Mouse (Mus musculus): ENCODE results near the gene Frmd6. TPM values are rescaled to one million over a fixed set of nuclear protein-coding genes. Genes with fewer than 3 reads are reported as not detected.
A peak's percentile ranks its signal among the peaks of the same experiment; 100 is the strongest.

The Frmd6 gene
- polyA plus RNA-seq (2016; fragmentation: Nextera tagmentation; extraction: Ambion mirVana) = 28.2 and 33.3 TPM in 2 replicates

DNA sequence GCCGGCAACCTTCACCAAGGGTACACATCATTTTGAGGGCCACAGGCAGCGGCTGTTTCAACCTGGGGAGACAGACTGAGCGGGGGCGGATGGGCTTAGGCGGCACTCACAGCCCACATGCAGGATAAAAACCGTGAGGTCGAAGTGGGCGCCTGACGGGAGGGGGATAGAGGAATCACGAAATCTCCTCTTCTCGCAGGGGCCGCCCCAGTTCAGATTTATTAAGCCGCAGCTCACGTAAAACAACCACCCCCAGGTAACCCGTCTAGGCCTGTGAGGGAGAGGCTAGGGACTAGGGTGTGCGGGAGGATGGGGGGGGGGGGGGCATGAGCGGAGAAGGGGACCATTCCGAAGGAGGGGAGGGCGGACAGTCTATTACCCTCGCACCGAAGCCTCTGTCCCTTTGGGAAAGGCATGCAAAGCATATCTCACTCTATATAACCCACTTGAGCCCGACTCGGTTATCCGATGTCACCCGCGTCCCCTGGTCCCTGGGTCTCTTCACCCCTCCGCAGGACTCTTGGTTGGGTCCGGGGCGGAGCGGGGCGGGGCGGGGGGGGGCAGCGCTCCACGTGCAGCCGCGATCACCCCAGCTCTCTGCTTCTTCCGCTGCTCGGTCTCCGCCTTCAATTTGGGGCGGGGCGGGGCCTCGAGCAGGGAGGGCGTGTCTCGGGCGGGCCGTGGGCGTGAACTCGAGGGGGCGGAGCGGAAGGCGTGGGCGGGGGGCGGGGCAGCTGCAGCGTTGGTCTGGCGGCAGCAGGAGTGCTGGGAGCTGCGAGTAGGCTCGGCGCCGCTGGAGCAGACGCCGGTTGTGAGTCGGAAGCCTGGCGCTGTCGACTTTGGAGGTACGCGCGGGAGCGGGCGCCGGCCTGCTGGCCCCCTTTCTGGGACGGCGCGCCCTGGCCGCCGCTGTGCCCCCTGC, at the start of gene Frmd6:
Frmd6 (plus strand) TSS at position 786 of the 922 bp plus-strand sequence.
- H3K9ac ChIP-seq = peak within 1 kb of the TSS; percentile 82
- no peaks in the 10 kb centered on the region for H3K36me3 ChIP-seq
- H3K27me3 ChIP-seq = no peaks in the 10 kb centered on the region
- H3K4me3 ChIP-seq = peak within 1 kb of the TSS; percentile 77
- peak within 1 kb of the TSS; percentile 92 for H3K27ac ChIP-seq
- 0% methylated on average over 51 of the region's 75 CpGs for WGBS
- H3K4me2 ChIP-seq (replicated peaks) = peak within 1 kb of the TSS; percentile 80
- H3K9me3 ChIP-seq (replicated peaks) = no peaks in the 10 kb centered on the region
- H3K4me1 ChIP-seq = peaks cover 23% of the 10 kb centered on the region
- peak; percentile 93 for ATAC-seq (ENCODE audit: low FRiP score)

DNA sequence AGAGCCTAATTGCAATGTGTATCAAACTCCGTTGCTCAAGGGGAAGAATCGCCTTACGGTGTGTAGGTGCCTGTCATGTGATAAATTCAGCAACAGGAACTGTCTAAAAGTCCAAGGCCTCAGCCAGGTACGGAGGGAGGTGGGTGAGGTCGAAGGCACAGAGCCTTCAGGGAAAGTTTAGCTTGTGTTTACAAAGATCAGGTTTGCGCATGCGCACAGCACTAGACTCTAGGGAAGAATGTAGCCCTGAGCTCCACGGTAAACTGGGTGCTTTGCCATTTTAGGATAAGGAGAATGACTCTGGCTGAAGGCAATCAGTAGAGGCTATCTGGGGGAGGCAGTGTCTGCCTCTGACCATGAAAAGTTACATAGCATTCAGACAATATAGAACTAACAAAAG, 49.7 kb upstream of the Frmd6 start:
- Histone ChIP-seq H3K27ac (no peak overlapping the region), H3K4me2 (replicated peaks) (no peak overlapping the region), H3K4me3 (no peak overlapping the region), H3K36me3 (no peaks in the 10 kb centered on the region), H3K9ac (no peak overlapping the region), H3K27me3 (no peaks in the 10 kb centered on the region), H3K4me1 (no peaks in the 10 kb centered on the region), H3K9me3 (replicated peaks) (no peaks in the 10 kb centered on the region)
- no peak for ATAC-seq (ENCODE audit: low FRiP score)
- WGBS = 96% methylated on average over 8 of the region's 8 CpGs

DNA sequence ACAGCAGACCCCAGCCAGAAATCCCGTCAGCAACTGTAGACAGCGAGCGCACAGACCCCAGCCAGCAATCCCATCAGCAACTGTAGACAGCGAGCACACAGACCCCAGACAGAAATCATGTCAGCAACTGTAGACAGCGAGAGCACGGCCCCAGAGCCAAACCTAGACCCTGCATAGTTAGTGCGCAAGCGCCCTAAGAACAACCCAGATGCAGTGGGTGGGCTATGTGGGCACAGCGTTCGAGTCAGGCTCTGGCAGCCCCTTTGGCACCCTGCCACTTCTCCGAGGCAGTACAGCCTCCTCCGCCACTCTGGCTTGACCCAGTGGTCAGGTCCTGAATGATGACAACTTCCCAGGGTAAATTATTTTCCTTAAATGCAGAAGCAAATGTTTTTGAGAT, 48.6 kb upstream of the Frmd6 start:
- ATAC-seq (ENCODE audit: low FRiP score) = no peak
- no peaks in the 10 kb centered on the region for H3K27me3 ChIP-seq
- WGBS = 78% methylated on average over 12 of the region's 12 CpGs

DNA sequence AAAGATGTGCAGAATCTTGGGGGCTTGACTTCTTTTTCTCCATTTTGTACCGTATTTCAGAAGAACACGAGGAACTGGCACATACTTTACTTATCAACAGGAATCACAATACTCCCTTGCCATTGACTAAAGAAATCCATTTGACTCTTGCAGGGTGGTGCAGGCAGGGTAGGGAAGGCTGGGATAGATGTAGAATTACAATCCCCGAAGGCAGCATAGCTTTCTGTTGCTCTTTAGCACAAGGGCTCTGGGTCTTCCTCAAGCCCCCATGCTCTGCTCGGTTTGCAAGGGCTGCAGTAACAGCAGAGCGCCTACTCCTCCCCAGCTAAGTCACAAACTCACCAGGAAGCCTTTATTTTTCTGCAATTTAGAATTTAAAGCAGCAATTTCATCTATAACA, 47.8 kb upstream of the Frmd6 start:
- Histone ChIP-seq H3K27me3 (no peaks in the 10 kb centered on the region), H3K9ac (no peak overlapping the region), H3K4me2 (replicated peaks) (no peak overlapping the region), H3K4me3 (no peak overlapping the region), H3K4me1 (no peaks in the 10 kb centered on the region), H3K9me3 (replicated peaks) (no peaks in the 10 kb centered on the region), H3K27ac (no peak overlapping the region), H3K36me3 (no peaks in the 10 kb centered on the region)
- 73% methylated on average over 5 of the region's 5 CpGs for WGBS
- ATAC-seq (ENCODE audit: low FRiP score) = no peak

More for the DNA sequence above, 48.6 kb upstream of the Frmd6 start:
- no peaks in the 10 kb centered on the region for H3K4me1 ChIP-seq
- no peak overlapping the region for H3K4me3 ChIP-seq
- no peaks in the 10 kb centered on the region for H3K9me3 ChIP-seq (replicated peaks)
- no peak overlapping the region for H3K9ac ChIP-seq
- H3K27ac ChIP-seq = no peak overlapping the region
- no peak overlapping the region for H3K4me2 ChIP-seq (replicated peaks)
- H3K36me3 ChIP-seq = no peaks in the 10 kb centered on the region

DNA sequence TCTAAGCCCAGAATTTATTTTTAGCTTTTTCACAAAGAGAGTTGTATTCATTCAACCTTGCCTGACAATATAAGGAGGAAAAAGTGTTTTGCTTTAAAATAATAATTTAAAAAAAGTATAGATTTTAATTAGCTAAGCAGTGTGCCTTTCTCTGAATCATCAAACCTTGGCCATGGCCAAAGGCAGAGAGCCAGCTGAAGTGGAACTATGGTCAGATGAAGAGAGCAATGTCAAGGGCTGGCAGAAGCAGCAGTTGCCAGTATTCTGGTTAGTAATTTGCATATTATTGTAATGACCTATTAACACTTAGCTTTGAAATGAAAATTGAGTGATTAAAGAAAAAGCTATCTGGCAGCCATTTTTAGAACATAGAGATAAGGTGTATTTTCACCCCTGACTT, 47.4 kb upstream of the Frmd6 start:
- H3K4me2 ChIP-seq (replicated peaks) = no peak overlapping the region
- H3K27me3 ChIP-seq = no peaks in the 10 kb centered on the region
- no peak for ATAC-seq (ENCODE audit: low FRiP score)
- H3K27ac ChIP-seq = no peak overlapping the region
- H3K36me3 ChIP-seq = no peaks in the 10 kb centered on the region
- peaks cover 2% of the 10 kb centered on the region for H3K4me1 ChIP-seq
- H3K4me3 ChIP-seq = no peak overlapping the region
- H3K9me3 ChIP-seq (replicated peaks) = no peaks in the 10 kb centered on the region
- H3K9ac ChIP-seq = no peak overlapping the region

DNA sequence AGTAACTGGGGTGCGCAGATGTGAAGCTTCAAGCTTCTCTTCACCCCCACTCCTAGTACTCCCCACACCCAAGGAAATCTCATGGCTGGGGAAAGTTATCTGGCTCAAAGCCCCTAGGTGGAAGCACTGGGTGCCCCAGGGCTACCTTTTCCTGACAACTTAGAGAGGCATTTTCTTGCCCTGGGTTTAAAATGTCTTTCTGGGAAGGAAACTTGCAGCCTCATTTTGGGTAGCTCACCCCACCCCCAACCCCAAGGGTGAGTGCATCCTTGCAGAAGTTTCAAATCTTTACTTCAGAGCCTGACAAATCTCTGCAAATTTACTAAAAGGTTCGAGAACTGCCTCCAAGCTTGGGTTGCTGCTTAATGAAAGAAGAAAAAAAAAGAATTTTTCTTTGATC, 47.0 kb upstream of the Frmd6 start:
- Histone ChIP-seq H3K4me2 (replicated peaks) (no peak overlapping the region), H3K27ac (no peak overlapping the region), H3K4me1 (peaks cover 6% of the 10 kb centered on the region), H3K36me3 (no peaks in the 10 kb centered on the region), H3K9ac (no peak overlapping the region), H3K27me3 (0 out of 2 replicates have a peak, but pooled peaks cover under 1% of the 10 kb centered on the region), H3K9me3 (replicated peaks) (no peaks in the 10 kb centered on the region), H3K4me3 (no peak overlapping the region)
- 81% methylated on average over 2 of the region's 2 CpGs for WGBS
- ATAC-seq (ENCODE audit: low FRiP score) = no peak

DNA sequence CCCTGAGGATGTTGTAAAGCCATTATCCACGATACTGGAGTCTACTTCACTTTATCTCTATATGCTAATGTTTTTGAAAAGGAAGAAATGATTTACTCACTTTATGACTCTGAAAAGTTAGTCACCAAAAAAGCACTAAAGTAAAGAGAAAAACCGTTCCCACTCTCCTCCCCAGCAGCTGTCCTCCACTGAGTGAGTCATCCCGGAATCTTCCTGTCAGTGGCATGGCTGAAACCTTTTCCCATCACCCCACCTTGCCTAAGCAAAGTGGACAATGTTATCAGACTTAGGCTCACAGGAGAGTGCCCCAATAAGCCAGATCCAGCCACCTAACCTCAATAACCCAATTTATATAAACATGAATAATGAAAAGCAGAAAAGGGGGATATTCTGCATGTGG, 46.6 kb upstream of the Frmd6 start:
- Histone ChIP-seq H3K4me2 (replicated peaks) (no peak overlapping the region), H3K9ac (no peak overlapping the region), H3K9me3 (replicated peaks) (no peaks in the 10 kb centered on the region), H3K27me3 (0 out of 2 replicates have a peak, but pooled peaks cover 4% of the 10 kb centered on the region), H3K36me3 (no peaks in the 10 kb centered on the region), H3K4me1 (peaks cover 10% of the 10 kb centered on the region), H3K4me3 (no peak overlapping the region), H3K27ac (no peak overlapping the region)
- WGBS = 59% methylated on average over 3 of the region's 3 CpGs
- no peak for ATAC-seq (ENCODE audit: low FRiP score)

DNA sequence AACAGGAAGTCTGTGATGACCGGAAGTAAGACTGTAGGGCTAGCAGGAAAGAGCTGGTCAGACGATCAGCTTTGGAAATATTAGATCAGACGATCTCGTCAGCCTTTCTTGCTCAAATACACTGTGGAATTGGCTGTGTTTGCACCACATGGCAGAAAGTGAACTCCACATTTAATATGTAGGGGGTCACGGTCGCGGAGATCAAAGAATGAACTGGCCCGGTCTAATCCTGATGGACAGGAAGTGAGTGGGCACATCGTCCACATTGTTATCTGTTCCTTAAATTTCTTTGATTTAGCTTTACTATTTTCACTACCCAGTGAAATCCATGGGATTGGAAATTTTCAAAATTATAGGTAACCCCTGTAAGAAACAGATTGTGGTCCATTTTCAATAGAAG, 42.3 kb upstream of the Frmd6 start:
- H3K27me3 ChIP-seq = 0 out of 2 replicates have a peak, but pooled peaks cover 4% of the 10 kb centered on the region
- no peaks in the 10 kb centered on the region for H3K36me3 ChIP-seq
- no peaks in the 10 kb centered on the region for H3K9me3 ChIP-seq (replicated peaks)
- peak overlapping the region; percentile 39 for H3K4me2 ChIP-seq (replicated peaks)
- WGBS = 43% methylated on average over 9 of the region's 9 CpGs
- no peak overlapping the region for H3K4me3 ChIP-seq
- H3K27ac ChIP-seq = no peak overlapping the region
- ATAC-seq (ENCODE audit: low FRiP score) = no peak
- H3K9ac ChIP-seq = no peak overlapping the region
- H3K4me1 ChIP-seq = peaks cover 22% of the 10 kb centered on the region

DNA sequence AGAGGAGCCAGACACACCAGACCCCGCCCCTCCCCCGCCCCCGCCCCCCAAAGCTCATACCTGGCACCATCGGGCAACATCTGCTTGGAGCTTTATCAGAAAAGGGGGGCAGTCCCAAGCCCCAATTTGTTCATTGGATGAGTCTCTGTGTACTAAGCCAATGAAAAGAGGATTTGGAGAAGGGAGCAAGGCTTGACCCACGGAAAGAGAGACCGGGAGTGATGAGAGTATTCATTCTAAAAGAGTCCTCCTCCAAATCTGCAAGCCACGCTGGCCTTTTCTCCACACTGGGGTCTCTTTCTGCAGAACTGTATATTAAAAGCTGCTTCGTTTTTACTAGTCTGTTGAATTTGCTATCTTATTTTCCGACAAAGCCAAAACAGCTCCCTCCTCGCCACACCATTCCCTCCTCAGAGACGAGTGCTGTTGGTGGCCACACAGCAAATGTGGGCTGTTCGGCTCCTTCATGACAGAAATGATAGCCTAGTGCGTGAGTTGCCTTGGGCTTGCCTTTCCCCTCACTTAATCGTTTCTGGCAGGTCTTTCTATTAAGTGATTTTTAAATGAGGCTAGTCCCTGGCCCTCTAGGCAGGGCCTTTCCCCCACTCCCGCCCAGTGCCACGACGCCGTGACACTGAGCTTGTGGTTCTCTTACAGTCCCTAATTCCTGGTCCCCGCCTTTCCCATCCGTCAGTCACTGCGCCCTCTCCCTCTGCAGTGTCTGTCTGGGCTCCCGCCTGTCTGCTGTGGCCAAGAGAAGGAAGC, 41.7 kb upstream of the Frmd6 start:
- Histone ChIP-seq H3K9me3 (replicated peaks) (no peaks in the 10 kb centered on the region), H3K4me3 (0 out of 2 replicates have a peak overlapping the region, but pooled peaks have one; percentile 0), H3K9ac (0 out of 2 replicates have a peak overlapping the region, but pooled peaks have one; percentile 3), H3K4me1 (peaks cover 22% of the 10 kb centered on the region), H3K27ac (no peak overlapping the region), H3K36me3 (no peaks in the 10 kb centered on the region), H3K4me2 (replicated peaks) (peak overlapping the region; percentile 39), H3K27me3 (0 out of 2 replicates have a peak, but pooled peaks cover 4% of the 10 kb centered on the region)
- 17% methylated on average over 22 of the region's 22 CpGs for WGBS
- ATAC-seq (ENCODE audit: low FRiP score) = peak; percentile 38

DNA sequence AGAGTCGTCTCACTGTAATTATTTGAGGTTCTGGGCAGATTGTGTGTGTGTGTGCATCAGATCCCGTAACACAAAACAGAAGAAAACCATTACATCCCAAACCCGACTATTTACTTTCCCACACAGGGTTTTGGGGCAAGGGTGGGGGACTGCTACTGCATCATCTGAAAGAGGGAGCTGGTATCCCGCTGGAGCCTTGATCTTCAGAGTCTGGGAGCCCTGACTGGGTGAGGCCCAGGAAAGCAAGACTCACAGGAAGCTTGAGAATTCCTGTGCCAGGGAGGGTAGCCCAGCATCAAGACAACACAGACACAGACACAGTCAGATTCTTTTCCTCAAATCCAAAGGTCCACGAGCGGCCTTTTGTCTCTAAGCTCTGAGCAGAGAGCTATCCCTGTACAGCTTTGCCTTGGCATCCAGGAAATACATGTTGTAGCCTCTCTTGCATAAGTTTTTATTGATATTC, 41.0 kb upstream of the Frmd6 start:
- Histone ChIP-seq H3K4me3 (no peak overlapping the region), H3K9me3 (replicated peaks) (no peaks in the 10 kb centered on the region), H3K4me1 (peaks cover 22% of the 10 kb centered on the region), H3K27me3 (0 out of 2 replicates have a peak, but pooled peaks cover 4% of the 10 kb centered on the region), H3K36me3 (no peaks in the 10 kb centered on the region), H3K9ac (0 out of 2 replicates have a peak overlapping the region, but pooled peaks have one; percentile 3), H3K27ac (0 out of 2 replicates have a peak overlapping the region, but pooled peaks have one; percentile 7), H3K4me2 (replicated peaks) (peak overlapping the region; percentile 39)
- no peak; the same call in 1 of the 2 replicates for ATAC-seq (ENCODE audit: low FRiP score)
- WGBS = 33% methylated on average over 6 of the region's 6 CpGs

DNA sequence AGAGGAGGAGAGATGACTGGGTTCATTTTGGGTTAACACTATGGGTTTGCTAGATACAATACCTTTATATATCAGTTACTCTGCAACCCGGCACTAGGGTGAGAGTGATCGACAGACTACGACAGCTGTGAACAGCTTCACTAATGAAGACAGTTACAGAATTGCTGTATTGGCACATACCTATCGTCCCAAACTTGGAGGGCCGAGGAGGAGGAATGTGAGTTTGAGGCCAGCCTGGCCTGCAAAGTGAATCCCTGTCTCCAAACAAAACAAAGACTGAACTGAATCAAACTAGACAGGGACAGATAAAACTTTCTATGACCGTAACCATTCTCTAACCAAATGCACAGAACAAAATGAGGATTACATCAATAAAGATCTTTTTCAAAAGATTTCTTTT, 36.0 kb upstream of the Frmd6 start:
- Histone ChIP-seq H3K4me3 (no peak overlapping the region), H3K4me2 (replicated peaks) (no peak overlapping the region), H3K36me3 (no peaks in the 10 kb centered on the region), H3K27ac (no peak overlapping the region), H3K9ac (no peak overlapping the region), H3K9me3 (replicated peaks) (no peaks in the 10 kb centered on the region), H3K4me1 (peaks cover 5% of the 10 kb centered on the region; the same call in 1 of the 2 replicates), H3K27me3 (no peaks in the 10 kb centered on the region)
- WGBS = 88% methylated on average over 6 of the region's 6 CpGs
- ATAC-seq (ENCODE audit: low FRiP score) = no peak

DNA sequence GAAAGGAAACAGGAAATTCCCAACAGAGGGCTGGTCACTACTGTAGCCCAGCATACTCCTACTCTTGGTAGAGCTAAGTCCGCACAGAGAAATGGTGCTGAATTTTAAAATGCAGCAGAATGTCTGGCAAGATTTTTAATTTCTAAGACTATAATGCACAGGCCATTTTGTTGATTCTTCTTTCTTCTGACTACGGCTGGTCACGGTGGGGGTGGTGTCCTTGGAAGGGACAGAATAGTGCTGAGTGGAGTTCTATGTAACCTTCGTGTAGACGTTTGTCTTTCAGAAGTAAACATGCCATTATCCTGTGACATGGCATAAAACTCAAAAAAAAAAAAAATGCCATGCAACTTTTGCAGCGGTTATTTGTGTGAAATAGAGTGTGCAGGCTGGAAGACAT, 32.0 kb upstream of the Frmd6 start:
- WGBS = 90% methylated on average over 6 of the region's 6 CpGs

More for the DNA sequence above, 32.0 kb upstream of the Frmd6 start:
- H3K4me2 ChIP-seq (replicated peaks) = no peak overlapping the region
- no peaks in the 10 kb centered on the region for H3K36me3 ChIP-seq
- H3K4me3 ChIP-seq = no peak overlapping the region
- peaks cover 7% of the 10 kb centered on the region for H3K4me1 ChIP-seq
- no peak for ATAC-seq (ENCODE audit: low FRiP score)
- no peak overlapping the region for H3K27ac ChIP-seq
- H3K9me3 ChIP-seq (replicated peaks) = no peaks in the 10 kb centered on the region
- no peak overlapping the region for H3K9ac ChIP-seq
- no peaks in the 10 kb centered on the region for H3K27me3 ChIP-seq
